Mouse (Mus musculus): ENCODE results near the gene Tgtp2. TPM values are rescaled to one million over a fixed set of nuclear protein-coding genes. Genes with fewer than 3 reads are reported as not detected.

Gene Tgtp2
- polyA plus RNA-seq, 1 experiment from 2014 or later: 8.0 TPM

- 85% methylated on average over 5 of the region's 5 CpGs for WGBS
- no peaks in the 10 kb centered on the region for H3K36me3 ChIP-seq (ENCODE audit: control insufficient read depth, insufficient read depth)
- no peaks in the 10 kb centered on the region for H3K9me3 ChIP-seq (replicated peaks; ENCODE audit: control insufficient read depth, low read length)
- no peak overlapping the region for H3K27ac ChIP-seq (ENCODE audit: low read length)
- H3K4me2 ChIP-seq (ENCODE audit: low read depth, low read length): no peak overlapping the region
- peaks cover 2% of the 10 kb centered on the region; the same call in 1 of the 2 replicates for H3K4me1 ChIP-seq (ENCODE audit: control insufficient read depth, insufficient read depth, low read length)
- no peak overlapping the region for H3K9ac ChIP-seq (ENCODE audit: low read length)
- no peak overlapping the region for H3K4me3 ChIP-seq (ENCODE audit: low read length)
- ATAC-seq (replicated peaks; ENCODE audit: extremely low read depth, insufficient read depth, low FRiP score): no peak
- no peaks in the 10 kb centered on the region for H3K27me3 ChIP-seq (ENCODE audit: control insufficient read depth, insufficient read depth, low read length)
These were observed 25.1 kb upstream of the Tgtp2 start for GRCm38 (mm10) chr11:49088990-49089652.

- no peak overlapping the region for H3K27ac ChIP-seq (ENCODE audit: low read length)
- peak overlapping the region; percentile 55 for H3K4me2 ChIP-seq (ENCODE audit: low read depth, low read length)
- no peaks in the 10 kb centered on the region for H3K9me3 ChIP-seq (replicated peaks; ENCODE audit: control insufficient read depth, low read length)
- no peaks in the 10 kb centered on the region for H3K27me3 ChIP-seq (ENCODE audit: control insufficient read depth, insufficient read depth, low read length)
- H3K36me3 ChIP-seq (ENCODE audit: control insufficient read depth, insufficient read depth): no peaks in the 10 kb centered on the region
- peak overlapping the region; percentile 37 for H3K4me3 ChIP-seq (ENCODE audit: low read length)
- peak; percentile 67 for ATAC-seq (replicated peaks; ENCODE audit: extremely low read depth, insufficient read depth, low FRiP score)
- 31% methylated on average over 22 of the region's 22 CpGs for WGBS
- H3K9ac ChIP-seq (ENCODE audit: low read length): peak overlapping the region; percentile 5; the same call in 1 of the 2 replicates
- peaks cover 2% of the 10 kb centered on the region; the same call in 1 of the 2 replicates for H3K4me1 ChIP-seq (ENCODE audit: control insufficient read depth, insufficient read depth, low read length)
These were observed 24.0 kb upstream of the Tgtp2 start for GRCm38 (mm10) chr11:49087830-49088616.

- Histone ChIP-seq H3K4me3 (ENCODE audit: low read length) (peak overlapping the region; percentile 25), H3K36me3 (ENCODE audit: control insufficient read depth, insufficient read depth) (no peaks in the 10 kb centered on the region), H3K4me2 (ENCODE audit: low read depth, low read length) (peak overlapping the region; percentile 28; the same call in 1 of the 2 replicates), H3K27ac (ENCODE audit: low read length) (peak overlapping the region; percentile 48; the same call in 1 of the 2 replicates), H3K9ac (ENCODE audit: low read length) (no peak overlapping the region), H3K4me1 (ENCODE audit: control insufficient read depth, insufficient read depth, low read length) (peaks cover 2% of the 10 kb centered on the region; the same call in 1 of the 2 replicates), H3K27me3 (ENCODE audit: control insufficient read depth, insufficient read depth, low read length) (no peaks in the 10 kb centered on the region), H3K9me3 (replicated peaks; ENCODE audit: control insufficient read depth, low read length) (no peaks in the 10 kb centered on the region)
- 67% methylated on average over 6 of the region's 6 CpGs for WGBS
- ATAC-seq (replicated peaks; ENCODE audit: extremely low read depth, insufficient read depth, low FRiP score): no peak; the same call in 1 of the 2 replicates
These were observed 22.9 kb upstream of the Tgtp2 start for GRCm38 (mm10) chr11:49086858-49087361.

- WGBS: 28% methylated on average over 3 of the region's 3 CpGs
- Histone ChIP-seq H3K27ac (ENCODE audit: low read length) (no peak overlapping the region), H3K36me3 (ENCODE audit: control insufficient read depth, insufficient read depth) (no peaks in the 10 kb centered on the region), H3K27me3 (ENCODE audit: control insufficient read depth, insufficient read depth, low read length) (no peaks in the 10 kb centered on the region), H3K9me3 (replicated peaks; ENCODE audit: control insufficient read depth, low read length) (no peaks in the 10 kb centered on the region), H3K4me1 (ENCODE audit: control insufficient read depth, insufficient read depth, low read length) (peaks cover 2% of the 10 kb centered on the region; the same call in 1 of the 2 replicates), H3K4me2 (ENCODE audit: low read depth, low read length) (no peak overlapping the region), H3K4me3 (ENCODE audit: low read length) (no peak overlapping the region), H3K9ac (ENCODE audit: low read length) (no peak overlapping the region)
- ATAC-seq (replicated peaks; ENCODE audit: extremely low read depth, insufficient read depth, low FRiP score): no peak
These were observed 20.9 kb upstream of the Tgtp2 start for GRCm38 (mm10) chr11:49084875-49085274.

- no peak overlapping the region for H3K9ac ChIP-seq (ENCODE audit: low read length)
- no peak for ATAC-seq (replicated peaks; ENCODE audit: extremely low read depth, insufficient read depth, low FRiP score)
- 47% methylated on average over 1 of the region's 1 CpGs for WGBS
- no peaks in the 10 kb centered on the region for H3K9me3 ChIP-seq (replicated peaks; ENCODE audit: control insufficient read depth, low read length)
- H3K36me3 ChIP-seq (ENCODE audit: control insufficient read depth, insufficient read depth): no peaks in the 10 kb centered on the region
- H3K27me3 ChIP-seq (ENCODE audit: control insufficient read depth, insufficient read depth, low read length): no peaks in the 10 kb centered on the region
- H3K27ac ChIP-seq (ENCODE audit: low read length): no peak overlapping the region
- H3K4me3 ChIP-seq (ENCODE audit: low read length): no peak overlapping the region
- peaks cover 2% of the 10 kb centered on the region; the same call in 1 of the 2 replicates for H3K4me1 ChIP-seq (ENCODE audit: control insufficient read depth, insufficient read depth, low read length)
- no peak overlapping the region for H3K4me2 ChIP-seq (ENCODE audit: low read depth, low read length)
These were observed 20.4 kb upstream of the Tgtp2 start for GRCm38 (mm10) chr11:49084385-49084784.

GRCm38 (mm10) chr11:49083808-49084207 lies 19.8 kb upstream of the Tgtp2 start:
- H3K27me3 ChIP-seq (ENCODE audit: control insufficient read depth, insufficient read depth, low read length): no peaks in the 10 kb centered on the region
- no peak overlapping the region for H3K4me2 ChIP-seq (ENCODE audit: low read depth, low read length)
- H3K4me3 ChIP-seq (ENCODE audit: low read length): no peak overlapping the region
- H3K36me3 ChIP-seq (ENCODE audit: control insufficient read depth, insufficient read depth): no peaks in the 10 kb centered on the region
- no peaks in the 10 kb centered on the region for H3K9me3 ChIP-seq (replicated peaks; ENCODE audit: control insufficient read depth, low read length)
- H3K4me1 ChIP-seq (ENCODE audit: control insufficient read depth, insufficient read depth, low read length): peaks cover 2% of the 10 kb centered on the region; the same call in 1 of the 2 replicates
- no peak overlapping the region for H3K27ac ChIP-seq (ENCODE audit: low read length)
- H3K9ac ChIP-seq (ENCODE audit: low read length): no peak overlapping the region
- ATAC-seq (replicated peaks; ENCODE audit: extremely low read depth, insufficient read depth, low FRiP score): no peak
- 67% methylated on average over 3 of the region's 3 CpGs for WGBS

GRCm38 (mm10) chr11:49083146-49083545 lies 19.1 kb upstream of the Tgtp2 start:
- ATAC-seq (replicated peaks; ENCODE audit: extremely low read depth, insufficient read depth, low FRiP score): no peak
- Histone ChIP-seq H3K4me2 (ENCODE audit: low read depth, low read length) (no peak overlapping the region), H3K9me3 (replicated peaks; ENCODE audit: control insufficient read depth, low read length) (no peaks in the 10 kb centered on the region), H3K4me3 (ENCODE audit: low read length) (no peak overlapping the region), H3K27me3 (ENCODE audit: control insufficient read depth, insufficient read depth, low read length) (no peaks in the 10 kb centered on the region), H3K4me1 (ENCODE audit: control insufficient read depth, insufficient read depth, low read length) (no peaks in the 10 kb centered on the region), H3K9ac (ENCODE audit: low read length) (no peak overlapping the region), H3K36me3 (ENCODE audit: control insufficient read depth, insufficient read depth) (no peaks in the 10 kb centered on the region), H3K27ac (ENCODE audit: low read length) (no peak overlapping the region)
- 82% methylated on average over 1 of the region's 1 CpGs for WGBS

- H3K27ac ChIP-seq (ENCODE audit: low read length): no peak overlapping the region
- H3K4me3 ChIP-seq (ENCODE audit: low read length): no peak overlapping the region
- no peaks in the 10 kb centered on the region for H3K4me1 ChIP-seq (ENCODE audit: control insufficient read depth, insufficient read depth, low read length)
- H3K36me3 ChIP-seq (ENCODE audit: control insufficient read depth, insufficient read depth): no peaks in the 10 kb centered on the region
- H3K9ac ChIP-seq (ENCODE audit: low read length): no peak overlapping the region
- no peaks in the 10 kb centered on the region for H3K27me3 ChIP-seq (ENCODE audit: control insufficient read depth, insufficient read depth, low read length)
- WGBS: 75% methylated on average over 3 of the region's 3 CpGs
- no peak overlapping the region for H3K4me2 ChIP-seq (ENCODE audit: low read depth, low read length)
- no peaks in the 10 kb centered on the region for H3K9me3 ChIP-seq (replicated peaks; ENCODE audit: control insufficient read depth, low read length)
- ATAC-seq (replicated peaks; ENCODE audit: extremely low read depth, insufficient read depth, low FRiP score): no peak
These were observed 17.9 kb upstream of the Tgtp2 start for GRCm38 (mm10) chr11:49081886-49082285.

GRCm38 (mm10) chr11:49081356-49081755 lies 17.4 kb upstream of the Tgtp2 start:
- no peak overlapping the region for H3K27ac ChIP-seq (ENCODE audit: low read length)
- ATAC-seq (replicated peaks; ENCODE audit: extremely low read depth, insufficient read depth, low FRiP score): no peak
- H3K27me3 ChIP-seq (ENCODE audit: control insufficient read depth, insufficient read depth, low read length): no peaks in the 10 kb centered on the region
- 61% methylated on average over 4 of the region's 4 CpGs for WGBS
- H3K4me3 ChIP-seq (ENCODE audit: low read length): no peak overlapping the region
- H3K9ac ChIP-seq (ENCODE audit: low read length): no peak overlapping the region
- no peak overlapping the region for H3K4me2 ChIP-seq (ENCODE audit: low read depth, low read length)
- H3K4me1 ChIP-seq (ENCODE audit: control insufficient read depth, insufficient read depth, low read length): no peaks in the 10 kb centered on the region
- no peaks in the 10 kb centered on the region for H3K9me3 ChIP-seq (replicated peaks; ENCODE audit: control insufficient read depth, low read length)
- no peaks in the 10 kb centered on the region for H3K36me3 ChIP-seq (ENCODE audit: control insufficient read depth, insufficient read depth)

Data from heart, embryonic 16.5 days (tissue).